Mouse (Mus musculus) heart, embryonic 13.5 days (tissue): Measurements from ENCODE around the gene Csf2rb2. TPM values are rescaled to one million over a fixed set of nuclear protein-coding genes. Genes with fewer than 3 reads are reported as not detected.

ENCODE experiments used
- ATAC-seq: fragments of 200-750 bp; cut with Nextera tagmentation; 2 replicates; pipeline ENCODE4 v1.8.0; 2017; ENCODE audit warnings: moderate TSS enrichment; ENCODE audit not compliant: insufficient number of reproducible peaks, low FRiP score, low TSS enrichment; ENCODE audit errors: extremely low read depth
- H3K27ac ChIP-seq: fragments of 300-500 bp; sonication (generic); replicated peaks from 2 replicates; pipeline ENCODE4 v1.5.1; 2015; ENCODE audit warnings: moderate library complexity, mild to moderate bottlenecking, inconsistent platforms
- H3K27me3 ChIP-seq: fragments of 300-500 bp; sonication (generic); replicated peaks from 2 replicates; pipeline ENCODE4 v1.6.1; 2015; ENCODE audit warnings: mild to moderate bottlenecking, inconsistent platforms
- H3K36me3 ChIP-seq: fragments of 300-500 bp; sonication (generic); 2 replicates; pipeline ENCODE4 v1.6.1; 2015; ENCODE audit warnings: mild to moderate bottlenecking, inconsistent platforms
- H3K4me1 ChIP-seq: fragments of 300-500 bp; sonication (generic); 2 replicates; pipeline ENCODE4 v1.6.1; 2015; ENCODE audit warnings: inconsistent platforms
- H3K4me2 ChIP-seq: fragments of 300-500 bp; sonication (generic); 2 replicates; pipeline ENCODE4 v1.6.1; 2015; ENCODE audit warnings: inconsistent platforms, mild to moderate bottlenecking, moderate library complexity
- H3K4me3 ChIP-seq: fragments of 300-500 bp; sonication (generic); 2 replicates; pipeline ENCODE4 v1.5.1; 2015; ENCODE audit warnings: moderate library complexity, mild to moderate bottlenecking, inconsistent platforms
- H3K9ac ChIP-seq: fragments of 300-500 bp; sonication (generic); 2 replicates; pipeline ENCODE4 v1.6.1; 2015; ENCODE audit warnings: inconsistent platforms, mild to moderate bottlenecking, moderate library complexity
- H3K9me3 ChIP-seq: fragments of 300-500 bp; sonication (generic); 2 replicates; pipeline ENCODE4 v1.6.1; 2016; ENCODE audit warnings: inconsistent platforms
- WGBS: fragments of 180-500 bp; shearing (Covaris S2); methylation state at CpG from one replicate; pipeline ENCODE4 v1.1.7; 2015; ENCODE audit warnings: mixed read lengths; 5-methylcytosine and 5-hydroxymethylcytosine counted together
- polyA plus RNA-seq: library from polyadenylated mRNA; unstranded; fragments of >200 nt; fragmentation: Nextera tagmentation; extraction: Ambion mirVana; gene quantifications from 2 replicates; pipeline ENCODE4 v1.2.1, GENCODE M21; 2015

Gene Csf2rb2
- polyA plus RNA-seq, 1 experiment from 2014 or later, result 0.39 TPM

- Histone ChIP-seq H3K4me3 (no peak overlapping the region), H3K9me3 (no peaks in the 10 kb centered on the region), H3K4me2 (no peak overlapping the region), H3K27me3 (peaks cover 45% of the 10 kb centered on the region), H3K36me3 (no peaks in the 10 kb centered on the region), H3K27ac (no peak overlapping the region), H3K9ac (no peak overlapping the region), H3K4me1 (peaks cover 36% of the 10 kb centered on the region)
- ATAC-seq, result no peak
- 50% methylated on average over 2 of the region's 2 CpGs for WGBS
These were observed 57.9 kb downstream of the Csf2rb2 start for GRCm38 (mm10) chr15:78247659-78248058.

GRCm38 (mm10) chr15:78246143-78247116 lies 59.1 kb downstream of the Csf2rb2 start:
- 0 out of 2 replicates have a peak overlapping the region, but pooled peaks have one; percentile 3 for H3K27ac ChIP-seq
- H3K9me3 ChIP-seq, result no peaks in the 10 kb centered on the region
- 58% methylated on average over 18 of the region's 18 CpGs for WGBS

GRCm38 (mm10) chr15:78244695-78245492 lies 60.6 kb downstream of the Csf2rb2 start, which contains the start of gene Ncf4:
TSS of gene Ncf4 (plus strand) at chr15:78244801.
- Histone ChIP-seq H3K27me3 (peaks cover 26% of the 10 kb centered on the region), H3K36me3 (no peaks in the 10 kb centered on the region), H3K9ac (0 out of 2 replicates have a peak within 1 kb of the TSS, but pooled peaks have one; percentile 40), H3K9me3 (no peaks in the 10 kb centered on the region), H3K4me2 (no peak within 1 kb of the TSS), H3K4me3 (no peak within 1 kb of the TSS), H3K27ac (0 out of 2 replicates have a peak within 1 kb of the TSS, but pooled peaks have one; percentile 24), H3K4me1 (peaks cover 41% of the 10 kb centered on the region)
- WGBS, result 61% methylated on average over 7 of the region's 7 CpGs
- ATAC-seq, result no peak

More at GRCm38 (mm10) chr15:78246143-78247116, 59.1 kb downstream of the Csf2rb2 start:
- Histone ChIP-seq H3K4me2 (no peak overlapping the region), H3K9ac (0 out of 2 replicates have a peak overlapping the region, but pooled peaks have one; percentile 12), H3K36me3 (no peaks in the 10 kb centered on the region), H3K4me1 (peaks cover 36% of the 10 kb centered on the region), H3K27me3 (peaks cover 33% of the 10 kb centered on the region), H3K4me3 (no peak overlapping the region)
- no peak for ATAC-seq

- ATAC-seq, result no peak
- Histone ChIP-seq H3K36me3 (no peaks in the 10 kb centered on the region), H3K4me1 (peaks cover 41% of the 10 kb centered on the region), H3K4me3 (no peak overlapping the region), H3K9me3 (no peaks in the 10 kb centered on the region), H3K27me3 (peaks cover 32% of the 10 kb centered on the region), H3K4me2 (no peak overlapping the region), H3K27ac (peak overlapping the region; percentile 24; the same call in 1 of the 2 replicates), H3K9ac (0 out of 2 replicates have a peak overlapping the region, but pooled peaks have one; percentile 40)
- WGBS, result 42% methylated on average over 6 of the region's 6 CpGs
These were observed 61.7 kb downstream of the Csf2rb2 start for GRCm38 (mm10) chr15:78243774-78244173.

GRCm38 (mm10) chr15:78243061-78243460 lies 62.5 kb downstream of the Csf2rb2 start:
- Histone ChIP-seq H3K27me3 (peaks cover 34% of the 10 kb centered on the region), H3K9me3 (no peaks in the 10 kb centered on the region), H3K4me3 (no peak overlapping the region), H3K27ac (no peak overlapping the region), H3K4me1 (peaks cover 41% of the 10 kb centered on the region), H3K4me2 (no peak overlapping the region), H3K36me3 (no peaks in the 10 kb centered on the region), H3K9ac (no peak overlapping the region)
- whole genome bisulfite sequencing, result 71% methylated on average over 8 of the region's 8 CpGs
- ATAC-seq, result no peak

GRCm38 (mm10) chr15:78241335-78241734 lies 64.2 kb downstream of the Csf2rb2 start:
- Histone ChIP-seq H3K9ac (no peak overlapping the region), H3K4me2 (no peak overlapping the region), H3K27ac (no peak overlapping the region), H3K36me3 (no peaks in the 10 kb centered on the region), H3K9me3 (no peaks in the 10 kb centered on the region), H3K27me3 (peaks cover 31% of the 10 kb centered on the region), H3K4me3 (no peak overlapping the region), H3K4me1 (peaks cover 28% of the 10 kb centered on the region)
- ATAC-seq, result no peak
- 48% methylated on average over 11 of the region's 11 CpGs for WGBS

GRCm38 (mm10) chr15:78239956-78240617 lies 65.4 kb downstream of the Csf2rb2 start:
- no peaks in the 10 kb centered on the region for H3K36me3 ChIP-seq
- H3K9ac ChIP-seq, result no peak overlapping the region
- ATAC-seq, result no peak
- no peak overlapping the region for H3K4me3 ChIP-seq
- H3K9me3 ChIP-seq, result no peaks in the 10 kb centered on the region
- H3K4me1 ChIP-seq, result peaks cover 26% of the 10 kb centered on the region
- no peak overlapping the region for H3K27ac ChIP-seq
- no peak overlapping the region for H3K4me2 ChIP-seq
- H3K27me3 ChIP-seq, result peaks cover 20% of the 10 kb centered on the region
- whole genome bisulfite sequencing, result 49% methylated on average over 14 of the region's 14 CpGs

- Histone ChIP-seq H3K9ac (no peak overlapping the region), H3K4me3 (no peak overlapping the region), H3K36me3 (no peaks in the 10 kb centered on the region), H3K4me1 (peaks cover 20% of the 10 kb centered on the region), H3K27me3 (peaks cover 15% of the 10 kb centered on the region), H3K9me3 (no peaks in the 10 kb centered on the region), H3K27ac (no peak overlapping the region), H3K4me2 (no peak overlapping the region)
- ATAC-seq, result no peak
- WGBS, result 28% methylated on average over 10 of the region's 10 CpGs
These were observed 66.1 kb downstream of the Csf2rb2 start for GRCm38 (mm10) chr15:78239453-78239852.

GRCm38 (mm10) chr15:78234823-78235509 lies 70.6 kb downstream of the Csf2rb2 start:
- WGBS, result 65% methylated on average over 5 of the region's 5 CpGs
- H3K27ac ChIP-seq, result no peak overlapping the region
- no peaks in the 10 kb centered on the region for H3K9me3 ChIP-seq
- ATAC-seq, result no peak
- no peaks in the 10 kb centered on the region for H3K36me3 ChIP-seq
- no peak overlapping the region for H3K4me3 ChIP-seq
- no peaks in the 10 kb centered on the region for H3K4me1 ChIP-seq
- no peak overlapping the region for H3K9ac ChIP-seq
- no peak overlapping the region for H3K4me2 ChIP-seq
- H3K27me3 ChIP-seq, result peaks cover 14% of the 10 kb centered on the region
